ENCODE assay signal across 8 mouse cellular contexts in the genomic region with DNA sequence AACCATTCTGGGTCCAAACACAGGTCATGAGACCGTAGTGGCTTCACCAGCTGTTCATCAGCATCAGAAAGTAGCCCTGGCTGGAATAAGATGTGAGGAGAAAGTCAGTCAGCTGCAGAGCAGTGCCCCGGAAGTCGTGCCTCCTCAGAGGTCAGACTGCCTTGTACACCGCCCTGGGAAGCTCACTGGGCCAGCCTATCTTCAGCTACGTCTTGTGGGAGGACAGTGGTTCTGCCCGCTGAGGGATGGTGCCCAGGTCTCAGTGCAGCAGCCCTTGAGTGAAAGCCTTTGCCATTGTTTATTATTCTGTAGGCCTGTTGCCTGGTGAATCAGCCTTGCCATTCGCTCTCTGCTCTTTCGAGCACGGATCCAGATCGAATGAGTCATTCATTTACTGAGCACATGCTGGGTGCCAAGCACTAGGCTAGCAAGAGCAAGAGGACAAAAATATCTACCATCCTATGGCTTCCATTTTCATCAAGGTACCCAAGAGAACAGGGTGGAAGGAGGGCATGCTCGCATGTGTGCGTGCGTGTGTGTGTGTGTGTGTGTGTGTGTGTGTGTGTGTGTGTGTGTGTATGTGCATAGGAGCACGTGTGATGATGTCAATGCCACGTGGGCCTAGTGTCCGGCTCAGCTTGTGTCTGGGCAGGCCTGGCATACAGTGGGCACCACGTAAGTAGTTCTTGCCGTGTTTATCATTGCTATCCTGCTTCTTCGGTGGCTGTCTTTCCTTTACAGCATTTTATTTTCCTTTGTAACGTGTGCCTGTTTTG.
A peak's percentile ranks its signal among the peaks of the same experiment; 100 is the strongest.
DNase-seq lines count a peak whose midpoint lies in the region; ATAC-seq and TF ChIP-seq lines count a peak whose summit lies in the region.
"Had no signal": no experiment of that assay in that cellular context is flagged by ENCODE, and none has a peak within 500 bp of the region (broad histone marks: within the 10 kb centered on the region; RNA-seq: fewer than 3 reads in every experiment).

No protein-coding gene starts in this region.

- TF ChIP-seq CTCF in Patski (IDR thresholded peaks at IDR 0.05) = no peak

- peak; percentile 30 to 39 for DNase-seq in lung, adult 18-20 months
- DNase-seq in lung, postnatal 25 days (ENCODE audit: low spot score) = no peak
- DNase-seq in Patski (ENCODE audit: low read depth, low spot score) = peak; percentile 75
- DNase-seq in cerebellum, adult 8-10 months = peak; percentile 29
- peak; percentile 88 for DNase-seq in layer of hippocampus, adult 9-11 months
- no peak for DNase-seq in B cell, adult 2 months
- DNase-seq in yolk sac, embryonic 10.5 days (ENCODE audit: low spot score) = no peak

- POLR2A ChIA-PET in Patski (lab: Charles Lee) = no interaction called here

- peak; percentile 95 for ATAC-seq in Patski

- in situ Hi-C loops in Patski (cut with MboI; ENCODE audit: low pct_unique_long_range_greater_than_20kb) = no loop called here

- H3K27me3 ChIP-seq in Patski = no peaks in the 10 kb centered on the region
- H3K27me3 ChIP-seq: embryonic facial prominence, embryonic 12.5 days had no signal

- CTCF ChIA-PET in Patski (lab: Charles Lee) = no interaction called here

Comparison
In these comparisons a context has a peak if more than half of its experiments do, and no peak if none do; other contexts are left out.
1. DNase-seq: peak in lung, adult 18-20 months (2 of 2), Patski (single experiment), cerebellum, adult 8-10 months (single experiment) and layer of hippocampus, adult 9-11 months (single experiment); none in lung, postnatal 25 days (single experiment), B cell, adult 2 months (0 of 2) and yolk sac, embryonic 10.5 days (single experiment).